Mouse (Mus musculus): Measurements from ENCODE around the gene Msrb1. TPM values are rescaled to one million over a fixed set of nuclear protein-coding genes. Genes with fewer than 3 reads are reported as not detected.

The Msrb1 gene
- polyA plus RNA-seq, 1 experiment from 2014 or later: 19.9 TPM

DNA sequence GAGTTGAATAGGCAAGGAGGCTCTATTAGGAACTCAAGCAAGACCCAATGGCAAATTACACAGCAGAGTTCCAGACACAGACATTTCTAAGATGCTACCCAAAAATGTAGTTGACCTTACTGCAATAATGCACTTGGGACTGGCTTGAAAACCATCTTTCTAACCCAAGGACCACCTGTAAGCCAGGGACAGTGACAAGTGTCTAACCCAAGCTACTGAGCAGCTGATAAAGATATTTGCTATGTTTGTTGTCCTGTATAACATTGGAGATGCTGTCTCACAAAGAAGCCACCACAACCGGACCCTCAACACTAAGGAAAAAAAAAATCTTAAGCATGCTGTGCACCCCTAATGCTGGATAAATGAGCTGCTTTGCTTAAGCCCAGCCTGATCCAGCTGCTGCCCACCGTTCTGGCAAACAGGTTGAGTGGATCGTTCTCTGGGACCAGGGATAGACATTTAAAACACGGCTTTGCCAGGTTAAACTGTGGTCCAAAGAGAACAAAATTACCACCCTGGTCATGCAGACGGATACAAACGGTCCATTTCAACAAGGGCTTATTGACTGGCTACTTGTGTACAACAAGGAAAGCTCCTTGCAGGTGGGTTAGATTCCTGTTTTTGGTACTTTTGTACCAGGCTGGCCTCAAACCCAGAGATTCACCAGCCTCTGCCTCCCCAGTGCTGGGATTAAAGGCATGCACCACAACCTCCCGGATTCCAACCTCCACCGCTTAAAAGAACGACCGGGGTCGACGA is 13.1 kb upstream of the Msrb1 start:
- H3K36me3 ChIP-seq: peaks cover 25% of the 10 kb centered on the region
- peak overlapping the region; percentile 77 for H3K4me3 ChIP-seq
- no peak for DNase-seq (ENCODE audit: low spot score)
- 4% methylated on average over 12 of the region's 12 CpGs for WGBS
- peaks cover 36% of the 10 kb centered on the region for H3K4me1 ChIP-seq
- no peaks in the 10 kb centered on the region for H3K27me3 ChIP-seq (ENCODE audit: low read depth, poor library complexity, severe bottlenecking)
- no peaks in the 10 kb centered on the region for H3K9me3 ChIP-seq (replicated peaks)
- peak overlapping the region; percentile 81 for H3K27ac ChIP-seq

GRCm38 (mm10) chr17:24723881-24724180 is 12.6 kb upstream of the Msrb1 start:
- WGBS: under 1% methylated on average over 15 of the region's 15 CpGs
- H3K4me1 ChIP-seq: peaks cover 34% of the 10 kb centered on the region
- peaks cover 21% of the 10 kb centered on the region for H3K36me3 ChIP-seq
- H3K27ac ChIP-seq: peak overlapping the region; percentile 81
- DNase-seq (ENCODE audit: low spot score): no peak
- no peaks in the 10 kb centered on the region for H3K9me3 ChIP-seq (replicated peaks)
- peak overlapping the region; percentile 77 for H3K4me3 ChIP-seq
- no peaks in the 10 kb centered on the region for H3K27me3 ChIP-seq (ENCODE audit: low read depth, poor library complexity, severe bottlenecking)

GRCm38 (mm10) chr17:24724184-24724583 is 12.3 kb upstream of the Msrb1 start, which contains the start of gene Ndufb10:
Ndufb10 (minus strand) TSS chr17:24724478.
- peak; percentile 99 for DNase-seq (ENCODE audit: low spot score)
- WGBS: under 1% methylated on average over 30 of the region's 30 CpGs
- no peaks in the 10 kb centered on the region for H3K9me3 ChIP-seq (replicated peaks)

GRCm38 (mm10) chr17:24725637-24726390 is 10.6 kb upstream of the Msrb1 start:
- H3K9me3 ChIP-seq (replicated peaks): no peaks in the 10 kb centered on the region
- WGBS: 69% methylated on average over 3 of the region's 3 CpGs
- H3K4me1 ChIP-seq: peaks cover 32% of the 10 kb centered on the region
- DNase-seq (ENCODE audit: low spot score): no peak
- peaks cover 17% of the 10 kb centered on the region for H3K36me3 ChIP-seq
- H3K4me3 ChIP-seq: no peak overlapping the region
- H3K27me3 ChIP-seq (ENCODE audit: low read depth, poor library complexity, severe bottlenecking): no peaks in the 10 kb centered on the region
- no peak overlapping the region for H3K27ac ChIP-seq

More at GRCm38 (mm10) chr17:24724184-24724583, 12.3 kb upstream of the Msrb1 start, which contains the start of gene Ndufb10:
- peaks cover 21% of the 10 kb centered on the region for H3K36me3 ChIP-seq
- H3K4me3 ChIP-seq: peak within 1 kb of the TSS; percentile 77
- H3K27ac ChIP-seq: peak within 1 kb of the TSS; percentile 81
- H3K4me1 ChIP-seq: peaks cover 32% of the 10 kb centered on the region
- H3K27me3 ChIP-seq (ENCODE audit: low read depth, poor library complexity, severe bottlenecking): no peaks in the 10 kb centered on the region

GRCm38 (mm10) chr17:24727618-24728017 is 8.8 kb upstream of the Msrb1 start, which contains the start of gene Rpl3l:
Rpl3l (plus strand) TSS chr17:24727820.
- H3K27me3 ChIP-seq (ENCODE audit: low read depth, poor library complexity, severe bottlenecking): no peaks in the 10 kb centered on the region
- no peaks in the 10 kb centered on the region for H3K9me3 ChIP-seq (replicated peaks)
- no peak within 1 kb of the TSS for H3K27ac ChIP-seq
- no peak within 1 kb of the TSS for H3K4me3 ChIP-seq
- peaks cover 17% of the 10 kb centered on the region for H3K4me1 ChIP-seq
- WGBS: 76% methylated on average over 2 of the region's 2 CpGs
- no peak for DNase-seq (ENCODE audit: low spot score)
- peaks cover 1% of the 10 kb centered on the region for H3K36me3 ChIP-seq

GRCm38 (mm10) chr17:24728184-24728583 is 8.3 kb upstream of the Msrb1 start:
- Histone ChIP-seq H3K4me3 (no peak overlapping the region), H3K27ac (no peak overlapping the region), H3K36me3 (no peaks in the 10 kb centered on the region), H3K9me3 (replicated peaks) (no peaks in the 10 kb centered on the region), H3K27me3 (ENCODE audit: low read depth, poor library complexity, severe bottlenecking) (no peaks in the 10 kb centered on the region), H3K4me1 (peaks cover 11% of the 10 kb centered on the region)
- 76% methylated on average over 17 of the region's 17 CpGs for WGBS
- DNase-seq (ENCODE audit: low spot score): no peak

- H3K27me3 ChIP-seq (ENCODE audit: low read depth, poor library complexity, severe bottlenecking): no peaks in the 10 kb centered on the region
- H3K27ac ChIP-seq: no peak overlapping the region
- DNase-seq (ENCODE audit: low spot score): no peak
- no peaks in the 10 kb centered on the region for H3K36me3 ChIP-seq
- no peak overlapping the region for H3K4me3 ChIP-seq
- H3K4me1 ChIP-seq: peaks cover 4% of the 10 kb centered on the region; the same call in 1 of the 2 replicates
- 91% methylated on average over 6 of the region's 6 CpGs for WGBS
- H3K9me3 ChIP-seq (replicated peaks): no peaks in the 10 kb centered on the region
Measured at GRCm38 (mm10) chr17:24729067-24729466, 7.4 kb upstream of the Msrb1 start.

DNA sequence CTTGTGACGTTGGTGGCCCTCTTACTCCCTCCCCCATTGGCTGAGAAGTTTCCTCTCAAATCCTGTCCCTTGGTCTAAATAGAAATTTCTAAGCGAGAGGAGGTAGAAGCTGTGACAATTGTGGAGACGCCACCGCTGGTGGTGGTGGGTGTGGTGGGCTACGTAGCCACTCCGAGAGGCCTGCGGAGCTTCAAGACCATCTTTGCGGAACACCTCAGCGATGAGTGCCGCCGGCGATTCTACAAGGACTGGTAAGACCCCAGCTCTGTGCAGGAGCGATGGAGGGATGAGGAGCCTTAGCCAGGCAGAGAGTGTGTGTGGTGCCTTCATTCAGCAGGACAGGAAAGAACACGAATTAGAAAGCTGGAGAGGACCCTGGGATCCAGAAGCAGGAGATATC is 5.7 kb upstream of the Msrb1 start:
- no peak for DNase-seq (ENCODE audit: low spot score)
- Histone ChIP-seq H3K4me1 (peaks cover 6% of the 10 kb centered on the region; the same call in 1 of the 2 replicates), H3K9me3 (replicated peaks) (no peaks in the 10 kb centered on the region), H3K36me3 (no peaks in the 10 kb centered on the region), H3K27me3 (ENCODE audit: low read depth, poor library complexity, severe bottlenecking) (no peaks in the 10 kb centered on the region), H3K4me3 (no peak overlapping the region), H3K27ac (no peak overlapping the region)
- WGBS: 84% methylated on average over 14 of the region's 14 CpGs

DNA sequence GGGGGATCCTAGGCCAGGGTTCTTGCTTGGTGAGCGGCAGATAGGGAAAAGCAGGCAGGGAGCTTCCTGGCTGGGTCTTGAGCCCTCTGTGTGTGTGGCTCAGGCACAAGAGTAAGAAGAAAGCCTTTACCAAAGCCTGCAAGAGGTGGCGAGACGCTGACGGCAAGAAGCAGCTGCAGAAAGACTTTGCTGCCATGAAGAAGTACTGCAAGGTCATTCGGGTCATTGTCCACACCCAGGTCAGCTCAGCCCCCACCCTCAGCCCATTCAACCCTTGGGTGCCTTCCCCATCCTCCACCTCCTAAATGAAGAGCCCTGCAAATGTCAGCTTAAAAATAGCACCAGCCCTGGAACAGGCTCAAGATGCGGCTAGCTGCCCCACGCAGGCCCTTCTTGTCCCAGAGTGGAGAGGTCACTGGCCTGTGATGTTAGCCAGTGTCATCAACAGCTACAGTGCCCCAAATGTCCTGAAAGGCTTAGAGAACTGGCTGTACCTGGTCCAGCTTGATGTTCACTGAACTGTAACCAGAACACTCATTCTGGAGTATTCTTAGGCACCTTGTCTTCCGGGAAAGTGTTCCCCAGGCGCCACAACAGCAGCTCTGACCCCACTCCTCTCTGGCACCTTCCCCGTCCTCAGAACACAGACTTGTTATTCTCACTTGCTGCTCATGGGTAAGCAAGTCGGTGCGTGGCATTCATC is 4.1 kb upstream of the Msrb1 start:
- no peaks in the 10 kb centered on the region for H3K9me3 ChIP-seq (replicated peaks)
- no peaks in the 10 kb centered on the region for H3K36me3 ChIP-seq
- H3K27me3 ChIP-seq (ENCODE audit: low read depth, poor library complexity, severe bottlenecking): no peaks in the 10 kb centered on the region
- H3K4me3 ChIP-seq: no peak overlapping the region
- no peak overlapping the region for H3K27ac ChIP-seq
- DNase-seq (ENCODE audit: low spot score): no peak
- WGBS: 83% methylated on average over 12 of the region's 12 CpGs
- H3K4me1 ChIP-seq: peaks cover 19% of the 10 kb centered on the region

DNA sequence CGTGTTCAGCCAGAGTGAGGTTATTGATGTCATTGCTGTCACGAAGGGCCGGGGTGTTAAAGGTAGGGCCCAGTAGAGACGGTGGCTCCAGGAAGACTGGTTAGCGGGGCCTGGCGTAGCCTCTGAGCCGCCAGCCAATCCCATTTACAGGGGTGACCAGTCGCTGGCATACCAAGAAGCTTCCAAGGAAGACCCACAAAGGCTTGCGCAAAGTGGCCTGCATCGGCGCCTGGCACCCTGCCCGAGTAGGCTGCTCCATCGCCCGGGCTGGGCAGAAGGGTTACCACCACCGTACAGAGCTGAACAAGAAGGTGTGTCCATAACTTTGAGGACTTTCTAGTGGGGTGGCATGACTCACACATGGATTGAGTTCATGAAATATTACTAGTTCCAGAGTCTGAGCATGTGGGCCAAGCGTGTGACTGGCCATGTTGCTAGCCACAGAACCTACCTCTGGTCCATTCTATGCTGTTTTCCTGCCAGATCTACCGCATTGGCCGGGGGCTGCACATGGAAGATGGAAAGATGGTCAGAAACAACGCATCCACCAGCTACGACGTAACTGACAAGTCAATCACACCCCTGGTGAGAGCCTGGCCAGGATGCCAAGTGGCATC is 2.9 kb upstream of the Msrb1 start:
- DNase-seq (ENCODE audit: low spot score): no peak
- Histone ChIP-seq H3K4me3 (no peak overlapping the region), H3K27me3 (ENCODE audit: low read depth, poor library complexity, severe bottlenecking) (no peaks in the 10 kb centered on the region), H3K4me1 (peaks cover 16% of the 10 kb centered on the region), H3K27ac (no peak overlapping the region), H3K36me3 (no peaks in the 10 kb centered on the region), H3K9me3 (replicated peaks) (no peaks in the 10 kb centered on the region)
- 89% methylated on average over 21 of the region's 21 CpGs for WGBS

DNA sequence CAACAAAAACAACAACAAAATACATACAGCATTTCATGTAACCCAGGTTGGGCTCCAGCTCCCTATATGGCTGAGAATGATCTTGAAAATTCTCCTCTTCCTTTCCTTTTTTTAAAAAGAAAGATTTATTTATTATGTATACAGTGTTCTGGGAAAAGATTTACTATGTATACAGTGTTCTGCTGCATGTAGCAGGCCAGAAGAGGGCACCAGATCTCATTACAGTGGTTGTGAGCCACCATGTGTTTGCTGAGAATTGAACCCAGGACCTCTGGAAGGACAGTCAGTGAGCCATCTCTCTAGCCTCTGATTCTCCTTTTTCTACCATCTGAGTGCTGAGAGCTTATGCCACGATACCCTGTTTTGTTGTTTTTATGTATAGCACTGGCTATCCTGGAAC is 1.9 kb upstream of the Msrb1 start:
- H3K36me3 ChIP-seq: 0 out of 2 replicates have a peak, but pooled peaks cover under 1% of the 10 kb centered on the region
- H3K4me1 ChIP-seq: peaks cover 16% of the 10 kb centered on the region
- no peaks in the 10 kb centered on the region for H3K9me3 ChIP-seq (replicated peaks)
- no peak overlapping the region for H3K27ac ChIP-seq
- WGBS: 94% methylated on average over 1 of the region's 1 CpGs
- no peak for DNase-seq (ENCODE audit: low spot score)
- H3K27me3 ChIP-seq (ENCODE audit: low read depth, poor library complexity, severe bottlenecking): no peaks in the 10 kb centered on the region
- H3K4me3 ChIP-seq: no peak overlapping the region

GRCm38 (mm10) chr17:24735446-24735845 is 996 bp upstream of the Msrb1 start:
- no peak for DNase-seq (ENCODE audit: low spot score)
- Histone ChIP-seq H3K27me3 (ENCODE audit: low read depth, poor library complexity, severe bottlenecking) (no peaks in the 10 kb centered on the region), H3K36me3 (peaks cover 9% of the 10 kb centered on the region), H3K9me3 (replicated peaks) (no peaks in the 10 kb centered on the region), H3K4me1 (peaks cover 16% of the 10 kb centered on the region), H3K27ac (0 out of 2 replicates have a peak overlapping the region, but pooled peaks have one; percentile 77), H3K4me3 (no peak overlapping the region; the same call in 1 of the 2 replicates)
- 88% methylated on average over 7 of the region's 7 CpGs for WGBS

Measured in limb, embryonic 10.5 days (tissue).